Mouse (Mus musculus) adrenal gland, adult 8-10 months (tissue): Measurements from ENCODE around the gene Chst2. TPM values are rescaled to one million over a fixed set of nuclear protein-coding genes. Genes with fewer than 3 reads are reported as not detected.
A peak's percentile ranks its signal among the peaks of the same experiment; 100 is the strongest.

Source experiments
- DNase-seq: peaks from one replicate; pipeline ENCODE4 v3.0.0; 2022
- total RNA-seq, 4 experiments: library from RNA; stranded (reverse); gene quantifications; 2 replicates each; pipeline ENCODE4 v1.2.4; 2022

Chst2 gene
- 10 to 100 TPM; 26.1 to 50.3 (median 32.1) TPM for total RNA-seq

DNA sequence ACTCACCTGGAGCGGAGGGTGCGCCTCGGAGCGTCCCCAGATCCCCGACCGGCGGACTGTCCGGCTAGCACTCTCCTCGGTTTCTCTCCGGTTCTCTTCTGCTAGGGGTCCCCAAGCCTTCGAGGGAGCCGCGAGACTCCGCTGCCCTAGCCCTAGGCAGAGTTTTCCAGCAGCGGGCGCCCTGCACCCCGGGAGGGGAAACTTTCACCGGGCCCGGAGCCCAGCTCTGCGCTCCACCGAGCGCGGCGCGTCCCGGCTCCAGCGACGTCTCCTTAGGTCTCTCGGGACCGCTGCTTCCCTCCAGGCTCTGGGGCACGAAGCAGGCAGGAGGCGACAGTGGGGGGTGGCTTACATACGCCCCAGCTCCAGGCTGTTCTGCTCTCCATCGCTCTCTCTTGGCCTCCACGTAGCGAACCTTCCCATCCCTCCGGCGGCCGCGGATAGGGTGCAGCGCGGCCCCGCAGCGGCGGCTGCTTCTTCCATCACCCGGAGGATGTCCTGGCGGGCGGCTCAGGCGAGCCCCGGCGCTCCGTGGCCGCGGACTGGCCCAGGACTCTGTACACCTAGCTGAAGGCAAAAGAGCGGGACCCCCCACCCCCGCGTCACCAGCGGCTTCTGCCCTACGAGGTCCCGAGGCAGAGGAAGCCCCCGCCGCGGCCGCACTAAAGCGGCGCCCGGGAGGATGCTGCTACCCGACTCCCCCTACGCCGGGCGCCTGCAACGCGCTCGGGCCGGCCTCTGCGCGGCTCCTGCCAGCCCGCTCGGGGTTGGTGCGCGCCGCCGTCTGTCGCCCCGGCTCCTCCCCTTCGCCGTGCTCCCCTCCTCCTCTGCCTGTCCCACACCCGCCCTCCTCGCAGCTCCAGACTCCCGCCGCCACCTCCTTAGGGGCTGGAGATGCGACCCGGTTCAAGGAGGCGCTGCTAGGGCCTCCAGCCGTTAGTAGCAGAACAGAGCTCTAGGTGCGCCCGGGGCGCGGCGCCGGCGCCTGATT is at the start of gene Chst2:
Gene Chst2, minus strand, starts transcription at position 152 of the 991 bp plus-strand sequence.
- peak; percentile 92 for DNase-seq

DNA sequence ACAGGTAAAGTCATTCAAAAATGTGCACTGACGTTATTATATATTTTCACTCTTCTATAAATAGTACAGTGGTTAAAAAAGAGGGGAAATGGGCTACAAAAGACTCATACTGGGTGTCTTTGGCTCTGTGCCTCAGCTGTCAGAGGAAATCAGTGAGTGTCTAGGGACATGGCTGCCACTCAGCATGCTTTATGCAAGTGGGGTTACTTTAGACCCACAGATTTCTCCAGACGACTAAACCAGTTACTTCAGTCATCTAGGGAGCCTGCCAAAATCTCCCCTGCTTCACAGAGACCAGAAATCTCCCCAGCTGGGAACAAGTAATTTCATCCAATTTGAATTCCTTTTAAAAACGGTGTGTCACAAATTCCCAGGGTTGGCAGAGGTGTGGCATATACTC is 45.4 kb upstream of the Chst2 start:
- DNase-seq: no peak

GRCm38 (mm10) chr9:95450586-95450985 is 44.1 kb upstream of the Chst2 start:
- no peak for DNase-seq

DNA sequence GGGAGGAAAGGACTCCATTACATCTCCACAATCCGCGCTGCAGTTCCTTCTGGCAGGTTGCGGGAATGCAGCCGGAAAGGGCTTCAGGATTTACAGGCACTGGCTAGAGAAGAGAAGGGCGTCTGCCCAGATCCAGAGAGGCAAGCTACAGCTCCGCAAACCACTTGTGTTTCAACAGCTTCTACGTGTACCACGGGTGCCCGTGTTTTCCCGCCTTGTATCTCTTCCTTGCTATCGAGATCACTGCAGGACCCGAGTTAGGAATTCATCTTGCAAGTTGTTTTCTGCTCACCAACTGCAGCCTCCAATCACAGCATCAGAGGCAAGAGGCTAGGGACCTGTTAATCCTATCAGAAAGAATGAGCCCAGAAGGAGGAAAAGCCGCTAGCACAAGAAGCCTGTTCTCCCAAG is 35.8 kb upstream of the Chst2 start:
- DNase-seq: peak; percentile 8

- DNase-seq: peak; percentile 17
Measured at GRCm38 (mm10) chr9:95437883-95438282, 31.4 kb upstream of the Chst2 start.

DNA sequence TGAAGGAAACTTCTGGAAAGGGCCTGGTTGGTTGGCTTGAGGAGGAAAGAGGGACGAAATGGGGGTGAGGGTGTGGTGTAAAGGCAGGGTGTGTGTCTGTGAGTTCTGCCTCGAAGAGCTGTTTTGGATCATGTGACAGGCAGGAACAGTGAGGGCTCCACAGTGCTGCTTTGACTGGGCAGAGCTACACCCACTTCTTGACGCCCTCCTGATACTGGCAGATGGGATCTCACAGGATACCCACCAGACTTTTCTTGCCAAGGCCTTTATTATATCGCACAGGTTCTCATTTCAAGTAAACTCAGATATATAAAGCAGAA is 29.7 kb upstream of the Chst2 start:
- no peak for DNase-seq

- no peak for DNase-seq
Measured at GRCm38 (mm10) chr9:95435506-95436293, 29.2 kb upstream of the Chst2 start.

- no peak for DNase-seq
Measured at GRCm38 (mm10) chr9:95428277-95428676, 21.8 kb upstream of the Chst2 start.

- DNase-seq: no peak
Measured at GRCm38 (mm10) chr9:95413911-95414310, 7.4 kb upstream of the Chst2 start.

GRCm38 (mm10) chr9:95412047-95412446 is 5.5 kb upstream of the Chst2 start:
- no peak for DNase-seq

GRCm38 (mm10) chr9:95407586-95408220 is 1.2 kb upstream of the Chst2 start:
- peak; percentile 84 for DNase-seq

GRCm38 (mm10) chr9:95405946-95406570 is 464 bp downstream of the Chst2 start:
- peak; percentile 30 for DNase-seq

GRCm38 (mm10) chr9:95405511-95405945 is 994 bp downstream of the Chst2 start:
- DNase-seq: peak; percentile 86

DNA sequence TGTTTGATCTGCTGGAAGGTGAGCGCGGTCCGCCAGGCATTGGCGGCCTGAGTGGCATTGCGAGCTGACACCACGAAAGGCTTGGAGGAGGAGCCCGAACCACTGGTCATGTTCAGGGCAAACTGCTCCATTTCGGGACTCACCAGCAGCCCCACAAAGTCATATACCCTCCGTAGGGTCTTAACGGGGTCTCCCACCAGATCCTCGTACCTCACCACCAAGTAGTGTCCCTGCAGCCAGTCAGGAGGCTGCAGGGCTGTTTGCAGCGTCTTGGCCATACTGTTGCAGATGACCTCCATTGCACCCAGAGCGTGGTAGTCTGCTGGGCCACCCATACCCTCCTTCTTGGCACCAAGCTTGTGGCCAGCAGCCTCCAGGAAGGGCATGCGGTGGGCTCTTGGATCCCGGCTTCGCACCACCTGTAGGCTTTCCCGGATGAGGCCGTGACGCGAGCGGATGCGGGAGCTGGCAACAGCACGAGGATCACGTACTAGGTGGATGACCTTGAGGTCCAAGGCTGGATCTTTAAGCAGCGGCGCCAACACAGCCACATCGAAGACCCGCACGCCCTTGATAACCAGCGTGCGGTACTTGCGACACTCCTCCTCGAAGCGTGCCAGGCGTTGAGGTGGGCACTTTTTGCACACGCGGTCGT is 1.6 kb downstream of the Chst2 start:
- no peak for DNase-seq

DNA sequence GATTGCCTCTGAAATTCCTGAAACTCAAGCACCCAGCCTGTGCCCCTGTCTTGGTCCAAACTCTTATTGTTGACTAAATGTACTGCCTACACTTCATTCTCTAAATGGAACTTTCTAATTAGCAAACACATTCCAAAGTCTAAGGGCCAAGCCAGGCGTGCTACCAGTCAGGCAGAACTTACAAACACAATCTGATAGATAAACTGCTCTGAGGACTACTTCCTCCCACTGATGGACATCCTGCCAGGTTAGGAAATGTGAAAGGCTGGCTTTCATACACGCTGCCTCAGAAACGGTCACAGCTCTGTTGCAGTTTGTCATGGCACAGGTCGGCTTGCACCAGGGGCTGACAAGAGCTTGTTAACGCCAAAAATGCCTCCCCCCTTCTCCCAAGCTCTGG is 4.8 kb downstream of the Chst2 start:
- no peak for DNase-seq

GRCm38 (mm10) chr9:95392011-95392410 is 14.5 kb downstream of the Chst2 start:
- DNase-seq: no peak

- peak; percentile 66 for DNase-seq
Measured at GRCm38 (mm10) chr9:95389956-95390355, 16.6 kb downstream of the Chst2 start.

DNA sequence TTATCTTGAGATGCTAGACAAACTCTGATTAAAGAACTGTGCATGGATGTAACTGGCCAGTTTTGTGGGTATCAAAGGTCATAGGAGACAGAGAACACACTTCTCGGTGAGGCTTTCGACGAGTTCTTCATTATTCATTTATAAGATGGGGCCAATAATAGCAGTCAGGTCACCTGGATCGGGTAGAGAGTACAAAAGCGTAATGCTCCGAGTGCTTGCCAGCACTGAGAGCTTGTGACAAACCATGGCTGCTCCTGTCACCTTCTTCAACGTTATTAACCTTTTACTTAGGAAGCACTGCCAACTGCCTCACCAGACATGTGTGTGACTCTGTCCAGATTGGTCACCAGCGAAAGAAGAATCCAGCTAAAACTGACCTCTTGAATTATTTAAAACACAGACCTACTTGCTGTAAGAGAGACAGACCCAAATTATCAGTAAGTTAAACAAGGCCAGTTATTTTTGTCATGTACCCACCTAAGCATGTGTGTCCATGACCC is 18.6 kb downstream of the Chst2 start:
- no peak for DNase-seq

- DNase-seq: no peak
Measured at GRCm38 (mm10) chr9:95375966-95376365, 30.6 kb downstream of the Chst2 start.

- no peak for DNase-seq
Measured at GRCm38 (mm10) chr9:95375336-95375735, 31.2 kb downstream of the Chst2 start.

DNA sequence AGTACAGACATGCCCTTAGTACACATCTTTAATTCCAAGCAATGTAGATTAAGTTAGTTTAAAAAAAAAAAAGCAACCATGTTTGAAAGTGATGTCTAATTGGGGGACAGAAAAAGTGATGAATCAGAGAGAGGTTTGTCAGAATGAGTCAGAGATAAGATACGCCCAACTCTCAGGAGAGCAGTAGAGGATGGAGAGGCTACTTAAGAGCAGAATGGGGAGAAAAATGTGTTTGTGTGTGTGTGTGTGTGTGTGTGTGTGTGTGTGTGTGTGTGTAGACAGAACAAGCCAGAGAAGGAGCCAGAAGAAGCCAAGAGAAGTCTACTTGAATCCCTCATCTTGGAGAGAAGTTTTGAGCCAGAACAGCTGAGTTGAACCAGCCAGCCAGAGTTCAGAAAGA is 32.8 kb downstream of the Chst2 start:
- no peak for DNase-seq

DNA sequence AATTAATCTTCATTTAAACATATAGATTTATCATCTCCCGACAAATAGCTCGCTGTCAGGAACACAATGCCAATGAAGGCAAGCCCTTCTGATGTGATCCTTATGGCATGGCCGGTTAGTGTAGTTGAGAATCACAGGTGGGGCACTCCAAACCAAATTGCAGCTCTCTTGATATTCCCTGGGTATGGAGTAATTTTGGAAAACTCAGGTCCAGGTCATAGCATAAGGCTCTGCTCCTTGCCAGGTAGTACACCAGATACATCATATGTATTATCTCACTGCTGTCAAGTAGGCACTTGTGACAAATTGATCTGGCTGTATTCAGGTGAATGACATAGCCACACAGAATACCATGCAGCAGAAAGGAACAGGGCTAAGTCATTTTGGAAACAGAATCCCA is 40.6 kb downstream of the Chst2 start:
- no peak for DNase-seq
